Mouse (Mus musculus) small intestine, adult 2 months (tissue): ENCODE data around the gene Rnf216.

ENCODE experiments used
- CTCF ChIP-seq: fragments of 200-500 bp; IDR thresholded peaks from 2 replicates; pipeline ENCODE4 v1.5.1; 2012; ENCODE audit warnings: low read depth, mild to moderate bottlenecking, control low read depth, inconsistent platforms, low read length, moderate library complexity, mixed read lengths; ENCODE audit not compliant: insufficient replicate concordance, insufficient read length; ENCODE audit errors: extremely low read depth
- POLR2A ChIP-seq: fragments of 200-500 bp; IDR thresholded peaks from 2 replicates; pipeline ENCODE4 v1.6.1; 2012; ENCODE audit warnings: low read depth, mild to moderate bottlenecking, control low read depth, inconsistent platforms, low read length, moderate library complexity

DNA sequence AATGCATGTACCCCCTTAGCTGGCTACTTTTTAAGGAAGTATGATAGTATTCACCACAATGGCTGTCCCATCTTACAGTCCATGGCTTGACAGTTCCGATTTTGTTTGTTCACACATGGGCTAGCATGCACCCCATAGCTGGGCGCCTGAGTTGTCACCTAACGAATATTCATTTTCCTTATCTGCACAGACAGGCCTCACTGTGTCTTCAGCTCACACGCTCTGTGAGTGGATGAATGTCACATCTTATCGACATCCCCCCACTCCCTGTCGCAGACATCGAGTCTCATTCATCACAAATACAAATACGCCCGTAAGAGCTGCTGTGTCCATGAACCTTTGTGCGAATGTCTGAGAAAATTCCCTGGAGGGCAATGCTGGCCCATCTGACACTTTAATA, 128.5 kb downstream of the Rnf216 start:
- no peak for TF ChIP-seq CTCF
- TF ChIP-seq POLR2A, result no peak
